Mouse (Mus musculus) megakaryocyte progenitor cell, adult 5-6 weeks (primary cell): ENCODE measurements at regions not wholly inside any gene's neighbourhood (a gene's known extent, or its start where the extent isn't known, plus 50 kb on each side); places are given as distances from the start of the nearest gene placed in this dataset.
"Not testable (repeated sequence)": the region's sequence is repeated elsewhere in the genome, so short reads cannot be mapped to it uniquely, and the experiment has no call there.

ENCODE experiments used
- ATAC-seq: replicated peaks from 2 replicates; pipeline ENCODE4 v1.8.0; 2016; ENCODE audit warnings: mild to moderate bottlenecking, moderate TSS enrichment, inconsistent platforms; ENCODE audit not compliant: poor library complexity

DNA sequence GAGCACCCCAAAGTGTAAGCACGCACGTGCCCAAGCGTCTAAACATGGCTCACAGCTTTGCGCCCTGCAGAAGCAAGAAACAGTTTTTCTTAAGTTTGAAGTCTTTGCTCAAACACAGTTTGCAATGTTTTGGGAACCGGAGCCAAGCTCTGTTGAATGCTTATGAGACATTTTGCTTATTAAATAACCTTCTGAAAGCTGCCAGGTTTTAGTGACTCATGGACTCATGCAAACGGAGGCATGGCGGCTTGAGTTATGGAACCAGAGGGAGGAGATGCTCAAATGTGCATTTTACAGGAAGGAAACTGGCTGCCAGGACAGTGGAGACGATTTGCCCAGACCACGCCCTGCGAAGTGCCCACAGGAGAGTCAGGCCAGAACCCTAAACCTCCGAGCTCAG lies 131.0 kb upstream of the Slc38a2 start:
- ATAC-seq, result no peak

DNA sequence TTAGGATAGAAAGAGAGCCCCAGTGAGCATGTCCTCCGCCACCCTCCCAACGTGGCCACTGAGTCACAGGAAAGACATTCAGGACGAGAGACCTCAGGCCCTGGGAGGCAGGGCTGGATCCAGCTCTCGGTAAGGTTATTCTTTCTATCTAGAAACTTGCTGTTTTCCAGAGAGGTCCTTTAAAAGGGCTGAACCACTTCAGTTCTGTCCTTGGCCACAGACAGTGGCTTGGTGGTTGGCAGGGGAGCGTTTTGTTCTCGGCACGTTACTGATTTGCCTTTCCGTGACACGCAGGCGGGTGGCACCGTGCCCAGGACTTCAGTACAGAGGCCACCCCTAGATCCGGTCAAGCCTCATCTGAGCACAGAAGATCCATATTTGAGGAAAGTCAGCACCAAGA lies 130.4 kb upstream of the Slc38a2 start:
- no peak for ATAC-seq

GRCm38 (mm10) chr15:96828681-96829080 lies 129.2 kb upstream of the Slc38a2 start:
- no peak for ATAC-seq

DNA sequence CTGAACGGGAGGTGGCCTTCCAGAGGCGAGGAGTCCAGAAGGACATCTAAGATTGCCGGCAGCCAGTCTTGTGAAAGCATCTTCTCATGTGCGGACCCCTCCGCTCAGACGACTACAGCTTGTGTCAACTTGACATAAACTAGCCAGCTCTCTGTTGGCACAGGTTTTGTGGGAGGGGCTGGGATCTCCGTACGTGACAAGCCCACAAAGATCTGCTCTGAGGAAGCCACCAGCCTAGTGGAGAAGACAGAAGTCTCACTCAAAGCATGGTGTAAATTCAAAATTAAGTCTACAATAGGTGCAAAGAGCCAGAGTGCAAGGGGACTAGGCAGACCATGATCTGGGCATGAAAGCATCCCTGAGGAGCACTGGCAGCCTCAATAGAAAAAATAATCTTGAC lies 128.4 kb upstream of the Slc38a2 start:
- ATAC-seq, result no peak

GRCm38 (mm10) chr15:96818435-96818834 lies 118.9 kb upstream of the Slc38a2 start:
- 0 out of 2 replicates have a peak, but pooled peaks have one; percentile 29 for ATAC-seq

DNA sequence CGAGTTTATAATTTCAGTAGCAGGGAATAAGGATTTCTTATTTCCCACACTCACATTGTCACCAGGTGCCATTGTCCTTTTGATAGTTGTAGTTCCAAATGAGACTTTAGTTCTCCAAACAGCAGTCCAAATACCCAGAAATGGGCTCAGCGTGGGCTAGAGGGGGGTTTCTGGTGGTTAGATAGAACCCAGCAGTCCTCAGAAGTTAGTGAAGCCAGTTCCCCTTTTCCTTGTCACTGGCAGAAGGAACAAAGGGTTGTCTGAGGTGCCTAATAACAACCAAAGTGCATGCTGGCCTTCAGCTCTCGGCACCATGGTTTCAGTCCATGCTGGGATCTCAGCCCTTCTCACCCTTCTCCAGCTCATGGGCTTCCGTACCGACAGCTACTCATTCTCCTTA lies 118.1 kb upstream of the Slc38a2 start:
- ATAC-seq, result peak; percentile 76

GRCm38 (mm10) chr15:96816997-96817570 lies 117.6 kb upstream of the Slc38a2 start:
- no peak for ATAC-seq

GRCm38 (mm10) chr15:96813472-96813871 lies 113.9 kb upstream of the Slc38a2 start:
- no peak for ATAC-seq

DNA sequence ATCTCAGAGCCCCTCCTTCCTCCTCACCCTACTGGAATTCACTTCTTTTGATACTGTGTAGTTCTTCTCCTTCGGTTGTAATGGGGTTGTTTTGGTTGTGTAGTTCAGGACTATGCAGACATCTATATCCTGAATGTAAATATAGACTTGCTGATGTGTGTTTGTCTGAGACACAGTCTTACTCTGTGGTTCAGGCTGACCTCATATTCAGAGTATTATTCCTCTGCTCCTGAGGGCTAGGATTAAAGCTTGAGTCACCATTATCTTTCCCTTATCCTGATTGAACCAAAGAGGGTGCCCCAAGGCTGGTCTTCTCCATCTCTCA lies 103.2 kb upstream of the Slc38a2 start:
- ATAC-seq, result no peak

GRCm38 (mm10) chr15:96802034-96802728 lies 102.7 kb upstream of the Slc38a2 start:
- peak; percentile 70 for ATAC-seq

- ATAC-seq, result no peak
Observed at GRCm38 (mm10) chr15:96799228-96799627, 99.7 kb upstream of the Slc38a2 start.

DNA sequence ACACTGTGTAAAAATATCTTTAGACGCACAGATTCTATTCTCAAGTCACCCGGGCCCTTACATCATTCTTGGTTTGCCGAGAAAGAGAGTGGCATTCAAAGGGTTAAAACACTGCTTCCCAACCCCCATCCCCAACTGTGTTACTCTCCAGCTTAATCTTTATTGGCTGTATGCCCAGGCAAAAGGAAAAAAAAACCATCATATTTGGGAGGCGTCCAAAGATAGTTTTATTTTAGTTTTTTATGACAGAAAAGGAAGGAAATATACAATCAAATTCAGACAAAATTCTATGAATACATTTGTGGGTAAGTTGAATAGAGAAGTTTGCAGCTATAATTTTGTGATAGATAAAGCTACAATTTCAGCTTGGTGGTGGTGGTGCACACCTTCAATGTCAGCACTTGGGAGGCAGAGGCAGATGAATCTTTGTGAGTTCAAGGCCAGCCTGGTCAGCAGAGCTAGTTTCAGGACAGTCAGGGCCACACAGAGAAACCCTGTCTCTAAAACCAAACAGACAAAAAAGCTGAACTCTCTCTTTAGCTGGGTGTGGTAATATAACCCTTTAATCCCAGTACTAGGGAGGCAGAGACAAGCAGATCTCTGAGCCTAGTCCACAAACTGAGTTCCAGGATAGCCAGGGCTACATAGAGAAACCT lies 98.2 kb upstream of the Slc38a2 start:
- peak; percentile 55 for ATAC-seq

DNA sequence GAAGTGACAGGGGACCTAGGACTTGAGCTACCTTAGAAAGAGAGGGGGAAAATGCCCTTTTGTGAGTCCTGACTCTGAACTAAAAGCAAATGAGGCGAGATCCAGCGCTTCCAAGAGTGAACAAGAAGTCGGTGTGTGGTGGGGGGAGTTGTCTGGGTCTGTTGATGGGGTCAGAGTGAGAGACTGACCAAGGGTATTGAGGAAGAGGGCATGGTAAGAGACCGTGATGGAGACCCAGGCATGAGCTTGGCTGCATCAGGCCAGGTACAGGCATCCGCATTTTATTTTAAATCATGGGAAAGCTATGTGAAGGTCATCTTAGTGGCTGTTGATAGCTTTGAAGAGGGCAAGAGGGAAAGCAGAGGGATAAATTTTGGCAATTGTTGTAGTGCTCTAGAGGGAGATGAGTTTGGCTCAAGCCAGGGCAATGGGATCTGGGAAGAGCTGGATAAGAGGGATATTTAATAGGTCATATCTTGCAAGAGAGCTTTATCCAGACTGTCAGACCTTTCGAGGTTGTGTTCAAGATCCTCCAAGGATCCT lies 94.7 kb upstream of the Slc38a2 start:
- no peak for ATAC-seq

DNA sequence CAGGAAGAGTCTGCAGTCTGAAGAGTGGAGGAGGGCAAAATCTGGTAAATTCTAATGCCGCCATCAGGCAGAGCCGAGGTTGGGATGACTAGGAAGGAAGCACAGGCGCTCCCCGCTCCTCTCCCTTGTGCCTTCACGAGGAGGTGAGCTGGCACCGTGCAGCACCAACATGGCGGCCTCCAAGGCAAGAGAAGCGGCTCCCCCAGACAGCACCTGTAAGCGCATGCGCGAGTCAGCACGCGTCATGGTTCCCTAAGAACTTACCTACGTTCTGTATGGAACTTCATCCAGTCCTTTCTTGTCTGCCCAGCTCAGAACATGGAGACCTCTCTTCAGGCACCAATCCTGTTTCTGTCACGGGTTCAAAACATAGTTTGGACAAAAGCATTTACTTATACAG lies 93.7 kb upstream of the Slc38a2 start:
- no peak for ATAC-seq

DNA sequence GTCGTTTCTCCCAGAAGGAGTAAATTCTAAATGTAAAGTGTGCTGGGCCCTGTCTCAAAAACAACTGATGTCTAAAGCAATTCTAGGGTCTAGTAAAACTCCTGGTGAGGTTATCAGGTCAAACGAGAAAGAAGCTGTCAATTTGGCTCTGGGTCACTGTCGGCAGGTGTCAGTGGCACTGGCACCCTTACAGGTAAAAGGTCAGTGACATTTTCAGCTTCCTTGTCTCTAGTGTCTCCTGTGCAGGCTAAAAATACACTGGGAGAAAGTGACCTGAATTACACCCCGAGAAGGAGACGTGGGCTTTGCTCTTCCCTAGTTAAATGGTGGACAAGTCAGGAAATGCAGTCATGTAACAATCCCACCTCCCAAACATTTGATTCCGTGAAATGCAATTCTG lies 91.8 kb upstream of the Slc38a2 start:
- no peak for ATAC-seq

DNA sequence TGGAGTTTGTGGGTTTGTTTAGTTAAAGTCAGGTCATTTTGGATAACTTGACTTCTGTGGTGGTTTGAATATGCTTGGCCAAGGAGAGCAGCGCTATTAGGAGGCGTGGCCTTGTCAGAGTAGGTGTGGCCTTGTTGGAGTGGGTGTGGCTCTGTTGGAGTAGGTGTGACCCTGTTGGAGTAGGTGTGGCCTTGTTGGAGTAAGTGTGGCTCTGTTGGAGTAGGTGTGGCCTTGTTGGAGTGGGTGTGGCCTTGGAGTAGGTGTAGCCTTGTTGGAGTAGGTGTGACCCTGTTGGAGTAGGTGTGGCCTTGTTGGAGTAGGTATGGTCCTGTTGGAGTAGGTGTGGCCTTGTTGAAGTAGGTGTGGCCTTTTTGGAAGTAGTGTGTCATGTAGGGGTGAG lies 88.4 kb upstream of the Slc38a2 start:
- not testable (repeated sequence) for ATAC-seq

GRCm38 (mm10) chr15:96784578-96784977 lies 85.0 kb upstream of the Slc38a2 start:
- no peak for ATAC-seq

DNA sequence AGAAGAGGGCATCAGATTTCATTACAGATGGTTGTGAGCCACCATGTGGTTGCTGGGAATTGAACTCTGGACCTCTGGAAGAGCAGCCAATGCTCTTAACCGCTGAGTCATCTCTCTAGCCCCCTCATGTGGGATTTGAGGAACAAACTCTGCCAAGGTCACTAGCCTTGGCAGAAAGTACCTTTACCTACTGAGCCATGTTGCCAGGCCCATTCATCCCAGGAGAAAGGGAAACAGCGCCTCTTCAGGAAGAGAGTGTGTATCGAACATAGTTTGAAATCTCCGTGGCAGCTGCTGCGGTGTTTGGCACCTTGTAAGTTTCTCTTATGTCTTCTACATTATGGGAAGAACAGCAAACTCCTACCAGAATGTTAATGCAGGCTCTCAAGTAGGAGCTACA lies 82.0 kb upstream of the Slc38a2 start:
- ATAC-seq, result peak; percentile 40; the same call in 1 of the 2 replicates

GRCm38 (mm10) chr15:96780606-96781005 lies 81.1 kb upstream of the Slc38a2 start:
- ATAC-seq, result no peak

GRCm38 (mm10) chr15:96779358-96779757 lies 79.8 kb upstream of the Slc38a2 start:
- no peak for ATAC-seq

DNA sequence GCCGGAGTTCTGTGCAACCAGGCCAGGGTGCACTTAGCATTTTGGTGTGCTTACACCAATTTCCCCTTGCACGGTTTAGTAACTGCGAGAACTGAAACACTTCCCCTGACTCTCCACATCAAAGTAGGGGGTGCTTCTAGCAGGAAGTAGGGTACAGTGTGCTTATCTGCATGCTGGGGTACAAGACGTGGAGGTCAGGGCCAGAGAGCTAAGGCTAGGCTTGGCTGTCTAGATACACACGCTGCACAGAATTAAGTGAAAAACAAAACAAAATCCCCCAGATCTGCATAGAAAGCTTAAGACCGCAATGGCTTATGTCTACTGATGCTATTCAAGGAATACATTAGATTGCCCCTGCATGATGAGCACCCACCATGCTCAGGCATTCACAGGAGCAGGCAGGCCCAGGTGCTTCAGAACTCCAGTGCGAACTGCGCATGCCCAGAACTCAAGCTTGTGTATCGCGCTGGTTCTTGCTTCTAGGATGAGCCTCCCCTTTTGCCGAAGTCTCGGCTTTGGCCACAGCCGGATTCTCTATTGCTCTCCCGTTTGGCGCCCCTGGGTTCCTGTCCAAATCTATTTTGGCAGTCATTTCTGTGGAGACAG lies 78.9 kb upstream of the Slc38a2 start:
- peak; percentile 78 for ATAC-seq
